Mouse (Mus musculus) lung, postnatal 36 days (tissue): ENCODE data around the gene 4933427D14Rik.
"Not testable (repeated sequence)": the region's sequence is repeated elsewhere in the genome, so short reads cannot be mapped to it uniquely, and the experiment has no call there.

ENCODE experiments used
- DNase-seq: peaks from one replicate; pipeline ENCODE4 v3.0.0; 2022; ENCODE audit warnings: mixed read lengths

4933427D14Rik gene

GRCm38 (mm10) chr11:72203440-72203839 is 3.8 kb downstream of the 4933427D14Rik start:
- DNase-seq = no peak

- DNase-seq = no peak
These were observed 10.8 kb downstream of the 4933427D14Rik start for GRCm38 (mm10) chr11:72196506-72196905.

- DNase-seq = no peak
These were observed 13.0 kb downstream of the 4933427D14Rik start for GRCm38 (mm10) chr11:72194259-72194658.

- no peak for DNase-seq
These were observed 16.4 kb downstream of the 4933427D14Rik start for GRCm38 (mm10) chr11:72190857-72191256.

- peak; percentile 16 for DNase-seq
These were observed 23.0 kb downstream of the 4933427D14Rik start for GRCm38 (mm10) chr11:72184252-72184651.

GRCm38 (mm10) chr11:72181136-72181535 is 26.1 kb downstream of the 4933427D14Rik start:
- DNase-seq = no peak

- DNase-seq = no peak
These were observed 26.7 kb downstream of the 4933427D14Rik start for GRCm38 (mm10) chr11:72180556-72180955.

GRCm38 (mm10) chr11:72176553-72176952 is 30.7 kb downstream of the 4933427D14Rik start:
- no peak for DNase-seq

- no peak for DNase-seq
These were observed 31.3 kb downstream of the 4933427D14Rik start for GRCm38 (mm10) chr11:72175966-72176365.

- DNase-seq = no peak
These were observed 32.5 kb downstream of the 4933427D14Rik start for GRCm38 (mm10) chr11:72174721-72175120.

- DNase-seq = no peak
These were observed 33.8 kb downstream of the 4933427D14Rik start for GRCm38 (mm10) chr11:72173506-72173905.

GRCm38 (mm10) chr11:72171906-72172305 is 35.4 kb downstream of the 4933427D14Rik start:
- not testable (repeated sequence) for DNase-seq

- DNase-seq = no peak
These were observed 37.4 kb downstream of the 4933427D14Rik start for GRCm38 (mm10) chr11:72169871-72170270.

- DNase-seq = no peak
These were observed 44.1 kb downstream of the 4933427D14Rik start for GRCm38 (mm10) chr11:72163198-72163597.

GRCm38 (mm10) chr11:72156624-72157023 is 50.6 kb downstream of the 4933427D14Rik start:
- no peak for DNase-seq

- no peak for DNase-seq
These were observed 51.3 kb downstream of the 4933427D14Rik start for GRCm38 (mm10) chr11:72155981-72156428.

- DNase-seq = no peak
These were observed 51.9 kb downstream of the 4933427D14Rik start for GRCm38 (mm10) chr11:72155186-72155980.

- peak; percentile 60 for DNase-seq
These were observed 54.0 kb downstream of the 4933427D14Rik start for GRCm38 (mm10) chr11:72153122-72153862.

GRCm38 (mm10) chr11:72151120-72151519 is 56.1 kb downstream of the 4933427D14Rik start:
- DNase-seq = peak; percentile 64

- no peak for DNase-seq
These were observed 59.3 kb downstream of the 4933427D14Rik start for GRCm38 (mm10) chr11:72147910-72148309.

- DNase-seq = peak; percentile 39
These were observed 61.4 kb downstream of the 4933427D14Rik start for GRCm38 (mm10) chr11:72145877-72146248.

GRCm38 (mm10) chr11:72145182-72145876 is 61.9 kb downstream of the 4933427D14Rik start:
- peak; percentile 83 for DNase-seq

- peak; percentile 77 for DNase-seq
These were observed 64.4 kb downstream of the 4933427D14Rik start for GRCm38 (mm10) chr11:72142889-72143288.
